Mouse (Mus musculus) frontal cortex, postnatal 14 days (tissue): ENCODE results near the gene Rpl37.

Source experiments
- DNase-seq, 2 experiments: peaks; one replicate each; pipeline ENCODE4 v3.0.0; 2022; ENCODE audit warnings: low spot score in 2 of 2

Rpl37 gene

GRCm38 (mm10) chr15:5116270-5117030, at the start of gene Rpl37:
TSS of gene Rpl37 (plus strand) at chr15:5116645.
- peak; percentile 97 to 98 for DNase-seq

GRCm38 (mm10) chr15:5068801-5069518, 47.5 kb upstream of the Rpl37 start:
- DNase-seq = peak; percentile 34 to 55

- DNase-seq = no peak
Observed at GRCm38 (mm10) chr15:5081235-5081634, 35.2 kb upstream of the Rpl37 start.

- DNase-seq = no peak
Observed at GRCm38 (mm10) chr15:5086162-5086561, 30.3 kb upstream of the Rpl37 start.

- no peak for DNase-seq
Observed at GRCm38 (mm10) chr15:5088850-5089608, 27.4 kb upstream of the Rpl37 start.

GRCm38 (mm10) chr15:5090131-5090530, 26.3 kb upstream of the Rpl37 start:
- no peak for DNase-seq

- DNase-seq = no peak
Observed at GRCm38 (mm10) chr15:5095534-5096301, 20.7 kb upstream of the Rpl37 start.

- no peak for DNase-seq
Observed at GRCm38 (mm10) chr15:5097376-5097775, 19.1 kb upstream of the Rpl37 start.

- no peak for DNase-seq
Observed at GRCm38 (mm10) chr15:5102312-5102711, 14.1 kb upstream of the Rpl37 start.

- no peak for DNase-seq
Observed at GRCm38 (mm10) chr15:5105891-5106290, 10.6 kb upstream of the Rpl37 start.

- DNase-seq = no peak
Observed at GRCm38 (mm10) chr15:5106293-5106692, 10.2 kb upstream of the Rpl37 start.

GRCm38 (mm10) chr15:5107686-5108654, 8.5 kb upstream of the Rpl37 start, which contains the start of gene Card6:
TSS of gene Card6 (minus strand) at chr15:5108539.
- no peak for DNase-seq

- no peak for DNase-seq
Observed at GRCm38 (mm10) chr15:5108655-5109040, 7.8 kb upstream of the Rpl37 start.

- DNase-seq = no peak
Observed at GRCm38 (mm10) chr15:5112651-5113050, 3.8 kb upstream of the Rpl37 start.

- no peak for DNase-seq
Observed at GRCm38 (mm10) chr15:5115173-5115572, 1.3 kb upstream of the Rpl37 start.

- no peak for DNase-seq
Observed at GRCm38 (mm10) chr15:5117031-5117601, 671 bp downstream of the Rpl37 start.

GRCm38 (mm10) chr15:5118626-5119025, 2.2 kb downstream of the Rpl37 start:
- no peak for DNase-seq

- no peak for DNase-seq
Observed at GRCm38 (mm10) chr15:5119192-5119591, 2.7 kb downstream of the Rpl37 start.

- no peak for DNase-seq
Observed at GRCm38 (mm10) chr15:5119707-5120106, 3.3 kb downstream of the Rpl37 start.
